Mouse (Mus musculus) frontal cortex, adult 2 months (tissue): ENCODE data around the gene Pla1a. TPM values are rescaled to one million over a fixed set of nuclear protein-coding genes. Genes with fewer than 3 reads are reported as not detected.

Experiments used
- DNase-seq, 2 experiments: peaks; one replicate each; pipeline ENCODE4 v3.0.0; 2022; ENCODE audit warnings: low spot score in 1 of 2; ENCODE audit errors: extremely low spot score in 1 of 2
- polyA plus RNA-seq: library from polyadenylated mRNA; depleted of rRNA; stranded (reverse); fragments of >200 nt; gene quantifications from 2 replicates; pipeline ENCODE4 v1.2.3, GENCODE M21; 2012

Gene Pla1a
- polyA plus RNA-seq, 1 experiment, result 2.4 TPM

- DNase-seq, result no peak
Measured at GRCm38 (mm10) chr16:38371705-38372296, 61.1 kb downstream of the Pla1a start.

DNA sequence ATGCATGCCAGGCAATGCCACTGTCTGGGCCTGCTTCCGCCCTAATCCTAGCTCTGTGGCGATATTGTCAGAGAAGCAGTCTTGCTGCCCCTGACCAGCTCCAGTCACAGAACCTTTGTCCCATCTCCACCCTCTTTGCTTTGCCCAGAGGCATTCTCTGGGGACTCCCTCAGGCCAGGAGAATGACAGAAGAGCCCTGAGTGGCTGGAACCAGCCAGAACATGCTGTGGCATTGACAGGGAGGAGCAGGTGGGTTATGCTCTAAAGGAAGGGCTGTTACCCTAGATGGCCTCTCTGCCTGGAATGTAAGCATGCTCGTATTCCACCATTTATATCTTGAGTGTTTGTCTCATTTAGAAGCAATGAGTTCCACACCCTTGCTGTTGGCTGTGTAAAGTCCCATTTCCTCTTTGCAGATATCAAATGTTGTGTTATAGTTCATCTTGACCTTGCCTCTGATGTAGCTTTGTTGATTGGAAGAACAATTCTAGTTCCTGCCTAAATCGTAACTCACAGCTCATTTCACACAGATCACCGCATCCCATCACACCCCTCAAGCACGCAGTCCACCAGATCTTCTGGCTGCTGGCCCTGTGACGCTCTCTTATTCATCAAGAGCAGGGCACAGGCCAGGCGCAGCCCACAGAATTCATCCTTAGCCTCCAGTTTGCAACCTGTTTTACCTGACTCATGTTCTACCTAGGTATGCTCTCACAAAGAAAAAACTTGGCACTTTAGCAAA, 62.1 kb downstream of the Pla1a start:
- no peak for DNase-seq

DNA sequence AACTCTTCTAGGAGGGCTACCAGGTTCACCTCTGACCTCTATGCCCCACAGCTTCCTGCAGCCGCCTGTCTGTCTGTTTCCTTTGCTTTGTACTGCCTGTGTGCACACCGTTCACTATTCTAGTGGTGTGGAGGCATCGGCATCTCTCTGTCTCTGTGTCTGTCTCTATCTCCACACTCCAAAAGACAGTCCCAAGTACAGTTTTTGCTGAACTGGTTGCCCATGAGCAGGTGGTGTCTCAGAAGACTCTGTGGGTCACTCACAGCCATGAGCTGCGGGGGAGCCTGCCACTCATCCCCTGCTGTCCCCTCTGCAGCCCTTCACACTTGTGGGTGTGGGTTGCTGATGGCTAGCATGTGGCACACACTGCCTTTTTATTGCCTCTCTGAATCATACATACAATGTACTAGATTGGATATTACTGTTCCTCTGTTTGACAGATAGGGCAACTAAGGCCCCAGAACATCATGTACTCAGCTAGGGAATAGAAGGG, 62.9 kb downstream of the Pla1a start:
- no peak for DNase-seq

DNA sequence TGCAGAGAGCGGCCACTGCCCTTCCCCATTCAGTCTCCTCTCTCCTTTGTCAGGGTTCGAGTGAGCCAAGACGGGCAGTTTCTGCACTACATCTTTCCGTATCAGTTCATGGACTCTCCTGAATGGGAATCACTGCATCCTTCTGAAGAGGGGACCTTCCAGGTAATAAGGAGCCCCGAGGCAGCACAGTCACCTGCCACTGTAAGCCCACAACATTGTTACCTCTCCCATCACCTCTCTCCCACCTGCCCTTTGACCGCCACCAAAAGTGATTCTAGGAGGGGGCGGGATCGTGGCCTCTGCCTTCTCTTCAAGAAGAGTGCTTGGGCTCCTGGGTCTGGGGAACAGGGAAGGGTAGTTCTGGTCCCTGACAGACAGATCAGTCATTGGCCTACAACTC, 63.5 kb downstream of the Pla1a start:
- DNase-seq, result no peak

- DNase-seq, result no peak
Measured at GRCm38 (mm10) chr16:38369000-38369399, 63.9 kb downstream of the Pla1a start.

DNA sequence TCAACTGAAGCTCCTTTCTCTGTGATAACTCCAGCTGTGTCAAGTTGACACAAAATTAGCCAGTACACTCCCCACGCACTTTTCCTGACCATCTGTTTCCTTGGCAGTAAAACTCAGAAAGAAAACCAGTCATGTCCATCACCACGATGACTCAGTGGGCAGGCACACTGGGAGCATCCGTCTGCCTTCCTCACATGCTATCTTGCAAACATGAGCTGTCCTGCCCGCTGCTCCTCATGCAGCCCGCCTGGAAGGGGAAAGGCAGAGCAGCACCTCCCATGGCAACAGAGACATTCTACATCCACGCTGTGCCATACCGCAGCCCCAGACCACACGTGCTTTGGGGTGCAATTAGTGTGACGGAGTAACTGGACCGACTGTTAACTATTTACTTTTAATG, 64.6 kb downstream of the Pla1a start:
- DNase-seq, result peak; percentile 86 to 93

DNA sequence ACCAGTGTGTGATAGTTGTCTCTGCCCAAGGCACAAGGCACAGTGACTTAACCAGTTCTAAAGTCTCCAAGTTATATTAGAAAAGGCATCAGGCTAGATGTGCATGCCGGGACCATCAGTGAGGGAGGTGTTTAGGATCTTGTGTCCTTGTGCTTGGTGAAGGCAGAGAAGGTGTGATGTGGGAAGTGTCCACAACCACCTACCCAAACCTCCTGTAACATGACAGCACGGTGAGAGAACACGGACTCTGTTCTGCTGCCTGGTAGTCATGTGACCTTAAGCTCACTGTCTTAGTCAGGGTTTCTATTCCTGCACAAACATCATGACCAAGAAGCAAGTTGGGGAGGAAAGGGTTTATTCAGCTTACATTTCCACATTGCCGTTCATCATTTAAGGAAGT, 66.7 kb downstream of the Pla1a start:
- no peak for DNase-seq

GRCm38 (mm10) chr16:38365390-38365789, 67.6 kb downstream of the Pla1a start:
- peak in 1 of 2 experiments; percentile 40 for DNase-seq

DNA sequence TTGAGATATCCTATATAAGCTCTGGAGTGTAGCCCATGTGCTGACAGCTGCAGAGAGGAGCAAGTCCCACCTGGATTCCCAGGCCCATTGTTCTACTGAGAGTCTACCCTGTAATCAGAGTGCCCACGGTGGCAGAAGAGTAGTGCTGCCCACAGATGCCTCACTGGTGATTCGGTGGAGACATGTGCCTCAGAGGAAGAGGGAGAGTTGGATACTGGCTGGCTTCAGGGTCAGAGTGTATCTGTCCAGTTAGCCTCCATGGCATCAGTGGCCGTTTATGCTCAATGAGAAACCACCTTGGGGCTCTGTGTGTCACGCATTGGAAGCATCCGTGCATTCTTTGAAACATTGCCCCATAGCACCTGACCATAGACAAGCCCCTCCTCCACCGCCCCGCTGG, 69.3 kb downstream of the Pla1a start:
- DNase-seq, result no peak

DNA sequence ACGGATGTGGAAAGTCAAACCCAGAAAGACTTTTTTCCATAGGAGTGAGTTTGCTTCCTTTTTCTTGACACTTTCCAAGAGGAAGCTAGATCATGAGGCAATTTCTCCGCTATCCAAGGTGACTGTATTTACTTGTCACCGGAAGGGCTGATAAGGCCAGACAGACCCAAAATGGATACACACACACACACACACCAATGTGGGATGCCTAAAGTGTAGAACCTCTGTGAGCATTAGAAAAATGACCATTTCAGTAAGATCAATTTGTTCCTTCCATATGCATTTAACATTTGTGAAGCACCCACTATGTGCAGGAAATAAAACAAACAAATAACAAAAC, 69.7 kb downstream of the Pla1a start:
- no peak for DNase-seq

GRCm38 (mm10) chr16:38362493-38363255, 70.3 kb downstream of the Pla1a start:
- DNase-seq, result no peak

DNA sequence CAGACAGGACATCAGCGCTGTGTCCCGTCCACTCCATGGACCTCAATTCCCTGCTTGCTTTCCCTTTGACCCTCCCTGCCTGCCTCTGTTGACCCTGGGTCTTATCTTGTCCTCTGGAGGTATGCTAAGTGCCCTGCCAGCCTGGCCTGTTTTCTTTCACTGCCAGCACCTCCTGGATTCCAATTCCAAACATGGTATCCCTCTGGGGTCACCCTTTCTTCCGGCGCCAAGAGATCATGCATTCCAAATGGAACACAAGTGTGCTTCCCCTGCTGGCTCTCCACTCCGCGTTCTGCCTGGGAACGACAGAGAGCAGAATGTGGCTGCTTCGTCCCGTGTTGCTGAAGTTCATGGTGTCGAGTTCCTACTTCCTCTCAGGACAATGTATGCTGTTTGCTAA, 71.0 kb downstream of the Pla1a start, which contains the start of gene Popdc2:
Gene Popdc2 (plus strand): TSS at position 277 of the 400 bp plus-strand sequence.
- DNase-seq, result no peak

DNA sequence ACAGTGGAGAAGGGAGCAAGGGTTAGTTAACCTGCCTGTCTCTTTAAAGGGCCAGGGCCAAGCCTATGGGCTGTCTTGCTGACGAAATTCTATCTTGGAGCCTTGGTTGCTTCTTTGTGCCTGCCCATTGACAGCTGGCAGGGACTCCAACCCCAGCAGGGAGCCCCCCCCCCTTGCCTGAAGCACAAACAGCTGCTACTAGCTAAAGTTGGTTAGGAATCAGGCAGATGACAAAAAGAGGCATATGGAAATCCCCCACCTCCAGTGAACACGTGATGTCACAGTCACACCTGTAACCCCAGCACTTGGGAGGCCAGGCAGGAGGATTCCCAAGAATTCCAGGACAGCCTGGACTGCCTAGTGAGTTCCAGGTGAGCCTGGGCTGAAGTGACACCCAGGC, 72.6 kb downstream of the Pla1a start:
- DNase-seq, result no peak

DNA sequence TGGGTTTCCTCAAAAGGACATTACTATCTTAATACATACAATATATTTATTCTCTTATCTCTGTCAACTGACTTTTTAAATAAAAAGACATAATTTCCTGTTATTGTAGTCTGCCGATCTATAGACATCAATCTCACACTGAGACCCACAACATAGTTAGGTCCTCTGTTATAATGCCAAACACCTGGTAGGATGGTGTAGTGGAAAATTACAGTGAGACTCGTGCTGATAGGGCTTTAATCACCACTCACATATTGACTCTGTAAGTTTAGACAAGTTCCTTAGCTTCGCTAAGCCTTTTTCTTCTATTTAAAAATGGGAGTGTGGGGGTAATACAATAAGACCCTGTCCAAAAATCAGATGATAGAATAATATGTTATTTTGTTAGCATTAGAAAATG, 73.1 kb downstream of the Pla1a start:
- DNase-seq, result no peak

- no peak for DNase-seq
Measured at GRCm38 (mm10) chr16:38359241-38359640, 73.7 kb downstream of the Pla1a start.

DNA sequence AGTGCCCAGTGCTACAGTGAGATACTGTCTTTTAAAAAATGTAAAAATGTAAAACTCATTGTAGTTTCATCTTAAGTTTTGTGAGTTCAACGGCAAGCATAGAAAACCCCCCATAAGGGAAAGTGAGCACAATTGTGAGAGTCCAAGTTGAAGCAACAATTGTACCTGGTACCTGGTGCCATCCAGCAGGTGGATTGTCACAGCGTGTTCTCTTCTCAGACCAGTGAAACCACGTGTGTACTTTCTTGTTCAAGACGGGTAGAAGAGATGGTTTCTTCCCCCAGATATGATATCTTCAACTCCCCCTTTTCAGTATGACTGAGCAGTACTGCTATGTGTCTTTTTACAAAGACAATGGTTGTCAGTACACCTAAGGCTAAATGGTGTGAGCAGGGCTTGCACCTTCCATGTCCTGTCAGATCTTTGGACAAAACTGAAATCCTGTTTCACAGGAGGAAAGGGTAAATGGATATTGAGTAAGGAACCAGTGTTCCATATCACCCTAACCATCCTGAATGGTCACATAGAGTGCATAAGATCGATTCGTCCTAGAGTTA, 74.6 kb downstream of the Pla1a start:
- no peak for DNase-seq

DNA sequence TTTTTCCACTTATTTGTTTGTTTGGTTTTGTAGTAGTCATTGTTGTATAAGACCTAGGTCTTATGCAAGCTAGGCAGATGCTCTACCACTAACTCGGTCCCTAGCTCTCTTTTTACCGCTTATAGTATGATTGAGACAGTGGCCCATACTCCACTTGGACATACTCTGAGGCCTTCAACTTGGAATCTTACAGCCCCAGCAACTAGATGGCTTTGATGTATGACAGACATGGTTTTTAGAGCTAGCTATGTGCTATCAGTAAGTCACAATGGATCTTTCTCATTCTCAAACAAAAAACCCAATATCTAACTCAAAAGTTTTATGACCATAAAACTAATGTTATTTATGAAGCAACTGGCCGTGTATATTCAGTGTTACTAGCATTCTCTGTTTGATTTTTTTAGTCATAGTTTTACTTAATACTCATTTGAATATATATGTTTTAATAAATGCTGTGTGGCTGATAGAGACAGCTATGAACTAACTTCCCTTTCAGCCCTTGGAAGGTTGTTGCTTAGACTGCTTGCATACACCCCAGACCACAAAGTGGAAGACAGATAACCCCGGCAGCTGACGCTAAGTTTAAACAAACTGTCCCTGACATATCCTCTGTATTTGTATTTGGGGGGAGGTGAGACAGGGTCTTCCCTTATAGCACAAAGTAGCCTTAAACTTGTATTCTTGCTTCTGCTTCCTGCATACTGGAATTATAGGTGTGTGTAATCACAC, 78.6 kb downstream of the Pla1a start:
- no peak for DNase-seq

GRCm38 (mm10) chr16:38353642-38354041, 79.3 kb downstream of the Pla1a start:
- no peak for DNase-seq

GRCm38 (mm10) chr16:38352851-38353250, 80.1 kb downstream of the Pla1a start:
- no peak for DNase-seq

DNA sequence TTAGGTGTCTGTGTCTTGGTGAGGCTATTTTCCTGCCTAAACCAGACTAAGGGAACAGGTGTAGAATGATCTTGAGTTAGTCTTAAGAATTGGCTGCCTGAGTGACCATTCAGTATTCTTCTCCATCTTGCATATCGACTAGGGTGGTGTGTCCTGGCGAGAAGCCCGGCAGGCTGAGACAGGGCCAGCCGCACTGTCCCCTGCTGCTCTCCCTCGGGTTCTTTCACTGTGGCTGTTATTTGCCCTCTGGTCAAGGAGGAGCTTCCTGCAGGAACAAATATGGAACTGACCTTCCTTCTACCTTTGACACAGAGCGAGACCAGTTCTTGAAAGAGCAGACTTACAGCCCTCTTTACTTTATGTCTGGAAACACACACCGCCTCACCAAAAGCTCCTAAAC, 80.9 kb downstream of the Pla1a start:
- DNase-seq, result no peak

- DNase-seq, result no peak
Measured at GRCm38 (mm10) chr16:38350939-38351338, 82.0 kb downstream of the Pla1a start.
